26 mouse cellular contexts compared by ENCODE assay signal in the genomic region with DNA sequence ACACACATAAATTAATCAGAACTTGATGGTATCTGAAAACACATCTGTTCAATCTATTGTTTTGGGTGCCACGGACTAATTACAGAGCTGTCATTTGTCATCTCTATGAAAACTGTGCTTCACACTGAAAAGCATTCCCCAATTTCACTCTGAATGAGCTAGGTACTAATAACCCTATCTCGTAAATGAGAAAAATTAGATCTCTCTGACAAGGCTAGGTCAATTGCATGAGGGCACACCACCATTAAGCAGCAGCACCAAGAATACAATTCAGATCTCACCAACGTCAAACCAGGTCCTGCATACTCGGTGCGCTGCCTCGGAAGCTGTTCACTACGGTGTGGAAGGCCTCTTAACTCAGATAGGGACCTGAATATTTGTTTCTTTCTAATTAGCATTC. TPM values are rescaled to one million over a fixed set of nuclear protein-coding genes. Genes with fewer than 3 reads are reported as not detected.
DNase-seq lines count a peak whose midpoint lies in the region; ATAC-seq lines count a peak whose summit lies in the region.
"Had no signal": no experiment of that assay in that cellular context is flagged by ENCODE, and none has a peak within 500 bp of the region (broad histone marks: within the 10 kb centered on the region; RNA-seq: fewer than 3 reads in every experiment).

No protein-coding gene starts in this region.

- no peak overlapping the region for H3K4me3 ChIP-seq in hindbrain, embryonic 11.5 days (ENCODE audit: low read depth, low read length)
- no peak overlapping the region for H3K4me3 ChIP-seq in hindbrain, embryonic 10.5 days
- no peak overlapping the region for H3K4me3 ChIP-seq in neural tube, embryonic 11.5 days (ENCODE audit: low read depth, low read length)
- H3K4me3 ChIP-seq in forebrain, embryonic 16.5 days (replicated peaks; ENCODE audit: low read length) = no peak overlapping the region
- H3K4me3 ChIP-seq: erythroblast, embryonic 14.5 days; heart, embryonic 15.5 days; liver, embryonic 12.5 days; megakaryocyte, embryonic 14.5 days; midbrain, embryonic 15.5 days had no signal

- WGBS in hindbrain, embryonic 11.5 days = 68% methylated on average over 7 of the region's 7 CpGs
- 90% methylated on average over 7 of the region's 7 CpGs for WGBS in hindbrain, embryonic 10.5 days
- WGBS in neural tube, embryonic 11.5 days = 70% methylated on average over 7 of the region's 7 CpGs
- 39% methylated on average over 7 of the region's 7 CpGs for whole genome bisulfite sequencing in forebrain, embryonic 16.5 days

- H3K36me3 ChIP-seq in hindbrain, embryonic 11.5 days (ENCODE audit: control insufficient read depth, insufficient read depth, low read length) = 0 out of 2 replicates have a peak, but pooled peaks cover 3% of the 10 kb centered on the region
- peaks cover 31% of the 10 kb centered on the region for H3K36me3 ChIP-seq in hindbrain, embryonic 10.5 days
- 0 out of 2 replicates have a peak, but pooled peaks cover 2% of the 10 kb centered on the region for H3K36me3 ChIP-seq in neural tube, embryonic 11.5 days (ENCODE audit: control insufficient read depth, insufficient read depth, low read length)
- H3K36me3 ChIP-seq in forebrain, embryonic 16.5 days (ENCODE audit: control insufficient read depth, insufficient read depth) = no peaks in the 10 kb centered on the region
- H3K36me3 ChIP-seq: heart, embryonic 15.5 days had no signal

- no peaks in the 10 kb centered on the region for H3K9me3 ChIP-seq in hindbrain, embryonic 11.5 days (ENCODE audit: control insufficient read depth, low read length)
- peaks cover 9% of the 10 kb centered on the region; the same call in 1 of the 2 replicates for H3K9me3 ChIP-seq in hindbrain, embryonic 10.5 days
- H3K9me3 ChIP-seq in neural tube, embryonic 11.5 days (ENCODE audit: control insufficient read depth, low read length) = no peaks in the 10 kb centered on the region
- no peaks in the 10 kb centered on the region for H3K9me3 ChIP-seq in forebrain, embryonic 16.5 days (ENCODE audit: control insufficient read depth, low read length)
- H3K9me3 ChIP-seq: heart, embryonic 15.5 days; midbrain, embryonic 15.5 days had no signal

- H3K27ac ChIP-seq in hindbrain, embryonic 11.5 days (ENCODE audit: low read depth, low read length) = peak overlapping the region; percentile 42
- H3K27ac ChIP-seq in hindbrain, embryonic 10.5 days = no peak overlapping the region
- H3K27ac ChIP-seq in neural tube, embryonic 11.5 days (ENCODE audit: low read depth, low read length) = no peak overlapping the region
- H3K27ac ChIP-seq in forebrain, embryonic 16.5 days (ENCODE audit: low read length) = no peak overlapping the region
- H3K27ac ChIP-seq: heart, embryonic 15.5 days; liver, embryonic 12.5 days had no signal

- H3K9ac ChIP-seq in hindbrain, embryonic 11.5 days (ENCODE audit: low read depth, low read length) = no peak overlapping the region
- no peak overlapping the region for H3K9ac ChIP-seq in neural tube, embryonic 11.5 days (ENCODE audit: low read length)
- H3K9ac ChIP-seq in forebrain, embryonic 16.5 days (replicated peaks; ENCODE audit: low read depth, low read length) = no peak overlapping the region
- H3K9ac ChIP-seq: heart, embryonic 15.5 days; liver, embryonic 12.5 days; liver, postnatal 0 days; midbrain, embryonic 15.5 days had no signal

- H3K4me2 ChIP-seq in hindbrain, embryonic 11.5 days (replicated peaks; ENCODE audit: low read depth, low read length) = no peak overlapping the region
- H3K4me2 ChIP-seq in neural tube, embryonic 11.5 days (ENCODE audit: low read depth) = no peak overlapping the region
- no peak overlapping the region for H3K4me2 ChIP-seq in forebrain, embryonic 16.5 days (ENCODE audit: low read length)
- H3K4me2 ChIP-seq: heart, embryonic 15.5 days; liver, embryonic 12.5 days; midbrain, embryonic 15.5 days had no signal

- ATAC-seq in hindbrain, embryonic 11.5 days (ENCODE audit: low FRiP score) = peak; percentile 26
- 0 out of 2 replicates have a peak, but pooled peaks have one; percentile 26 for ATAC-seq in neural tube, embryonic 11.5 days (ENCODE audit: insufficient read depth, low FRiP score, low TSS enrichment)
- peak; percentile 54 for ATAC-seq in forebrain, embryonic 16.5 days
- ATAC-seq: CD4-positive, CD25-positive, alpha-beta regulatory T cell, adult 4 months; intestine, postnatal 0 days; liver, embryonic 12.5 days; liver, postnatal 0 days; midbrain, embryonic 15.5 days had no signal

- DNase-seq in hindbrain, embryonic 11.5 days (ENCODE audit: low spot score) = no peak
- no peak for DNase-seq in hindbrain, embryonic 10.5 days (ENCODE audit: low spot score)
- no peak for DNase-seq in neural tube, embryonic 11.5 days (ENCODE audit: low spot score)
- no peak for DNase-seq in neural tube, embryonic 10.5 days (ENCODE audit: extremely low spot score, low spot score)
- peak; percentile 55 for DNase-seq in retina, postnatal 1 day
- DNase-seq in adrenal gland, postnatal 10 days = no peak
- DNase-seq: adrenal gland, postnatal 36 days; cerebellum, adult 2 months; cerebellum, postnatal 14 days; kidney, adult 9 months; kidney, postnatal 10 days; layer of hippocampus, postnatal 36 days; left cerebral cortex, postnatal 4 days; liver, postnatal 0 days; lung, postnatal 36 days; right cerebral cortex, adult 18-20 months; spleen, adult 18-20 months; thymus, postnatal 25 days had no signal

- H3K4me1 ChIP-seq in hindbrain, embryonic 11.5 days (replicated peaks; ENCODE audit: control insufficient read depth, insufficient read depth, low read length) = no peaks in the 10 kb centered on the region
- peaks cover 20% of the 10 kb centered on the region for H3K4me1 ChIP-seq in hindbrain, embryonic 10.5 days (replicated peaks)
- H3K4me1 ChIP-seq in neural tube, embryonic 11.5 days (ENCODE audit: control insufficient read depth, insufficient read depth, low read length) = no peaks in the 10 kb centered on the region
- H3K4me1 ChIP-seq in forebrain, embryonic 16.5 days (replicated peaks; ENCODE audit: control insufficient read depth, insufficient read depth, low read length) = peaks cover 24% of the 10 kb centered on the region

- no peaks in the 10 kb centered on the region for H3K27me3 ChIP-seq in hindbrain, embryonic 11.5 days (ENCODE audit: control insufficient read depth, insufficient read depth, low read length)
- no peaks in the 10 kb centered on the region for H3K27me3 ChIP-seq in hindbrain, embryonic 10.5 days (ENCODE audit: insufficient read depth, poor library complexity, severe bottlenecking)
- H3K27me3 ChIP-seq in neural tube, embryonic 11.5 days (ENCODE audit: control insufficient read depth, insufficient read depth, low read length) = no peaks in the 10 kb centered on the region
- no peaks in the 10 kb centered on the region for H3K27me3 ChIP-seq in forebrain, embryonic 16.5 days (replicated peaks; ENCODE audit: control insufficient read depth, insufficient read depth, low read length)
- H3K27me3 ChIP-seq: liver, embryonic 12.5 days; megakaryocyte, embryonic 14.5 days; midbrain, embryonic 15.5 days had no signal

RNA-seq across cellular contexts. Expression of gene Gtf2a1, which starts 52.9 kb away (rescaled TPM):
- polyA plus RNA-seq in hindbrain, embryonic 11.5 days (2014; fragmentation: Nextera tagmentation; extraction: Ambion mirVana) = 57.9 and 61.3 TPM in 2 replicates
- 61.5 and 62.8 TPM in 2 replicates for polyA plus RNA-seq in hindbrain, embryonic 10.5 days (2016; fragmentation: Nextera tagmentation; extraction: Ambion mirVana)
- 54.1 and 59.7 TPM in 2 replicates for polyA plus RNA-seq in neural tube, embryonic 11.5 days (2014; fragmentation: Nextera tagmentation; extraction: Ambion mirVana)
- 77.2 and 85.5 TPM in 2 replicates for polyA plus RNA-seq in forebrain, embryonic 16.5 days (2015; fragmentation: Nextera tagmentation; extraction: Ambion mirVana)
- 10 to 100 TPM; 39.9 to 41.9 TPM for total RNA-seq in adrenal gland, postnatal 10 days (2021)
